Mouse (Mus musculus) stomach, embryonic 16.5 days (tissue): ENCODE data around the gene Edrf1. TPM values are rescaled to one million over a fixed set of nuclear protein-coding genes. Genes with fewer than 3 reads are reported as not detected.
A peak's percentile ranks its signal among the peaks of the same experiment; 100 is the strongest.

Experiments used
- ATAC-seq: fragments of 200-750 bp; cut with Nextera tagmentation; 2 replicates; pipeline ENCODE4 v1.8.0; 2017; ENCODE audit warnings: moderate number of reproducible peaks, moderate TSS enrichment; ENCODE audit not compliant: insufficient read depth, low FRiP score
- H3K27ac ChIP-seq: fragments of 300-500 bp; sonication (generic); 2 replicates; pipeline ENCODE4 v1.5.1; 2014; ENCODE audit warnings: low read length
- H3K27me3 ChIP-seq: fragments of 300-500 bp; sonication (generic); 2 replicates; pipeline ENCODE4 v1.6.1; 2014; ENCODE audit warnings: low read length, control low read depth, mixed read lengths; ENCODE audit not compliant: control insufficient read depth, insufficient read depth
- H3K36me3 ChIP-seq: fragments of 300-500 bp; sonication (generic); 2 replicates; pipeline ENCODE4 v1.6.1; 2014; ENCODE audit warnings: low read length; ENCODE audit not compliant: control insufficient read depth, insufficient read depth
- H3K4me1 ChIP-seq: fragments of 300-500 bp; sonication (generic); 2 replicates; pipeline ENCODE4 v1.6.1; 2014; ENCODE audit warnings: low read length, control low read depth, mixed read lengths; ENCODE audit not compliant: control insufficient read depth, insufficient read depth
- H3K4me2 ChIP-seq: fragments of 300-500 bp; sonication (generic); 2 replicates; pipeline ENCODE4 v1.6.1; 2014; ENCODE audit warnings: low read depth, low read length, mixed read lengths
- H3K4me3 ChIP-seq: fragments of 300-500 bp; sonication (generic); replicated peaks from 2 replicates; pipeline ENCODE4 v1.5.1; 2014; ENCODE audit warnings: mild to moderate bottlenecking, low read length
- H3K9ac ChIP-seq: fragments of 300-500 bp; sonication (generic); 2 replicates; pipeline ENCODE4 v1.6.1; 2014; ENCODE audit warnings: low read length
- H3K9me3 ChIP-seq: fragments of 300-500 bp; sonication (generic); replicated peaks from 2 replicates; pipeline ENCODE4 v1.6.1; 2016; ENCODE audit warnings: low read length, control low read depth; ENCODE audit not compliant: control insufficient read depth
- WGBS: fragments of 180-500 bp; shearing (Covaris S2); extraction: QIAGEN DNeasy Blood & Tissue Kit; methylation state at CpG from one replicate; pipeline ENCODE4 v1.1.7; 2014; 5-methylcytosine and 5-hydroxymethylcytosine counted together
- polyA plus RNA-seq: library from polyadenylated mRNA; unstranded; fragments of >200 nt; fragmentation: Nextera tagmentation; extraction: Ambion mirVana; gene quantifications from 2 replicates; pipeline ENCODE4 v1.2.1, GENCODE M21; 2015

Gene Edrf1
- polyA plus RNA-seq, 1 experiment from 2014 or later = 18.4 TPM

DNA sequence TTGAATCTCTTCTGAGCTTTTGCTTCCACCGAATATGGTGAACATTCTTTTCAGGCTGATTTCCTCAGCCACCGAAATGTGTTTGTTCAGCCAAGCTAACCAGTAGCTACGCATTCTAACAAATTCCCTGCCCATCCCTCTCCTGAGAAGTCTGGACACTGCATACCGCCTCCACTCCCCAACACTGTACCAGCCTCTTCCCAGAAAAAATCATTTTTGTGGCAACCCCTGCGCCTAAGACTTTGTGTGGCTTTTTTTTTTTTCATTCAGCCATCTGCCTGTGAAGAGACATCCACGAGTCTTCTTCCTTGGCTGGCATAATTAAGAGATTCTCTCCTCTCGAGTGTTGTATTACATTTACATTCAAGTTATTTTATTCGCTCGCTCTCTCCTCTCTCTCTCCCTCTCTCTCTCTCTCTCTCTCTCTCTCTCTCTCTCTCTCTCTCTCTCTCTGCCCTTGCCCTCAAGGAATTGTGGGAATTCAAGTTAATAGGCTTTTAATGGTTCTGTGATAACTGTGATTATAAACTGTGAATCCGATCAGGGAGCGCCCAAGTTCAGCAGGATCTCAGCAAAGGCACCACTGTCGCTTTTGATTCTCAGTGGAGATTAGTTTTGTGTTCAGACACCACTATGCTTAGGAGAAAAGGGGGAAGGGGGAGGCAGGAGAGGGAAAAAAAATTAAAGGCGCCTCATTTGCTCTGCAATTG, 28.6 kb upstream of the Edrf1 start:
- no peaks in the 10 kb centered on the region for H3K36me3 ChIP-seq
- no peaks in the 10 kb centered on the region for H3K4me1 ChIP-seq
- H3K4me3 ChIP-seq = no peak overlapping the region
- ATAC-seq = no peak
- H3K9me3 ChIP-seq = no peaks in the 10 kb centered on the region
- no peaks in the 10 kb centered on the region for H3K27me3 ChIP-seq
- 51% methylated on average over 13 of the region's 13 CpGs for WGBS
- no peak overlapping the region for H3K4me2 ChIP-seq
- H3K9ac ChIP-seq = no peak overlapping the region
- no peak overlapping the region for H3K27ac ChIP-seq

GRCm38 (mm10) chr7:133609585-133609984, 27.8 kb upstream of the Edrf1 start:
- Histone ChIP-seq H3K4me1 (no peaks in the 10 kb centered on the region), H3K9me3 (no peaks in the 10 kb centered on the region), H3K27me3 (no peaks in the 10 kb centered on the region), H3K4me2 (no peak overlapping the region), H3K4me3 (no peak overlapping the region), H3K27ac (no peak overlapping the region), H3K36me3 (no peaks in the 10 kb centered on the region), H3K9ac (no peak overlapping the region)
- ATAC-seq = no peak
- whole genome bisulfite sequencing = 72% methylated on average over 8 of the region's 8 CpGs

DNA sequence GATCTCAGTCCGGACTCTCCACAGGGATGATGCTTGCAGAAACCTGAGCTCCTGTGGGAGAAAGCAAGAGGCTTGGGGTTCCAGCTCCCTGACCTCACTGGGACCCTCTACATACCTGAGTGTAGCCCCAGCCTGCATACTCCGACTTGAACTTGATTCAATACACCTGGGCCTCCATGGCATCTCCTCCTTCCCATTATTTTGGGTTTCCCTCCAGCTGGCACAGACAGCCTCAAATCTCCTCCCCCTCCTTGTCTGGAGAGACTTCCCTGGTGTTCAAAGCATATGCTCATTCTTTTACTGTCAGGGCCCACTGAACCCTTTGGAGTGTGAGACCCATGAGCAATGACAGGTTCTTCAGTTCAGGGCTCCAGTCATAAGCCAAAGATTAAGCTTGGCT, 24.4 kb upstream of the Edrf1 start:
- Histone ChIP-seq H3K9ac (no peak overlapping the region), H3K4me1 (no peaks in the 10 kb centered on the region), H3K27me3 (no peaks in the 10 kb centered on the region), H3K9me3 (no peaks in the 10 kb centered on the region), H3K27ac (no peak overlapping the region), H3K4me2 (no peak overlapping the region), H3K4me3 (no peak overlapping the region), H3K36me3 (no peaks in the 10 kb centered on the region)
- 61% methylated on average over 2 of the region's 2 CpGs for WGBS
- no peak for ATAC-seq

GRCm38 (mm10) chr7:133620721-133621120, 16.6 kb upstream of the Edrf1 start:
- no peak overlapping the region for H3K4me3 ChIP-seq
- WGBS = 33% methylated on average over 11 of the region's 11 CpGs
- H3K27ac ChIP-seq = no peak overlapping the region
- H3K36me3 ChIP-seq = no peaks in the 10 kb centered on the region
- no peaks in the 10 kb centered on the region for H3K27me3 ChIP-seq
- H3K9ac ChIP-seq = peak overlapping the region; percentile 14; the same call in 1 of the 2 replicates
- H3K4me1 ChIP-seq = no peaks in the 10 kb centered on the region
- no peak for ATAC-seq
- H3K9me3 ChIP-seq = no peaks in the 10 kb centered on the region
- H3K4me2 ChIP-seq = peak overlapping the region; percentile 40

DNA sequence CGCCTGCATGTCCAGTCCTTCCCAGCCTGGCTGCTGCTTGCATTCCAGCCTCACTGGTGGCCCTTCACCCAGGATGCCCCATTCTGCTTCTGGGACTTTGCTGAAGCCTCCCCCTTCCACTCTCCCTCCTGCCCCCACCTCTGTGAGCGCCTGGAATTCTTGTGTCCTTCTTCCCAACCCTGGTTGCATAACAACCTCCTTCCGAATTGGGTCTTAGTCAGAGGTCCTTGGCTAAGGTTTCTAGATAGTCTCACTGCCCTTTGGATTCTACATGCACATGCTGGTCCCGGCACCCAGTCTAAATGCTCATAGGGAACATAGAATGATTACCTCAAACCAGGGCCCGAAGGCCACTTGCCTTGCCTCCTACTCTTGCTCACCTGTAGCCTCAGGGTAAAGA, 14.1 kb upstream of the Edrf1 start:
- no peak for ATAC-seq
- Histone ChIP-seq H3K27me3 (no peaks in the 10 kb centered on the region), H3K9me3 (no peaks in the 10 kb centered on the region), H3K27ac (no peak overlapping the region), H3K4me2 (no peak overlapping the region), H3K36me3 (no peaks in the 10 kb centered on the region), H3K4me3 (no peak overlapping the region), H3K9ac (no peak overlapping the region), H3K4me1 (no peaks in the 10 kb centered on the region)
- 77% methylated on average over 5 of the region's 5 CpGs for WGBS

DNA sequence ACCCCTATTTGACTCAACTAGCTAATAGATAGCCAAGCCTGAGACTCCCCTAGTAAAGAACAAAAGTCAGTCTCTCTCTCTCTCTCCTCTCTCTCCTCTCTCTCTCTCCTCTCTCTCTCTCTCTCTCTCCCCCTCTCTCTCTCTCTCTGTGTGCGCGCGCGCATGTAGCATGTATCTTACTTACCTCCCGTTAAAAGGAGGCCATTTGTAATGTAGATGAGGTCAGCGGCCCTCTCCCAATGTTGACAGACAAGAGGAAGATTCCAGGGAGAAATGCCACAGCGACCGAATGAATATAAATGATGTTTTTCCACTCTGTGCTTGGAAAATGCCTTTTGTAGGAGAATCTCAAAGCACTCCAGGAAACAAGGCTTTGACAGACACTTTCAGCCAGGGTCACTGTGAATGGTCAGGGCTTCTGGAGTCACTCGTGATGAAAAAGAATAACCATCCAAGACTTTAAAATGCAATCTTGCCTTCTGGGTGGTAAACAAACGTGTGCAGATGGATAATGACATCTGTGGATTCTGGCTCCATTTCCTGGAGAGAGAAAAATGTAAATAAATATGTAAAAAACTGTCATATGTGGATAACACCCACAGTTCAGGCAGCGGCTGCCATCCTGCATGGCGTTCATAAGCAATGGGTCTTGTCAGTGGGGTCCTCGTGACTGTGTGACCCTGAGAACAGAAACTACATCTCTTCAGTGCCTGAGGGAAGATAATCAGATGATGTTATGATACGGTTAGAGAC, 10.0 kb upstream of the Edrf1 start:
- Histone ChIP-seq H3K27ac (peak overlapping the region; percentile 2; the same call in 1 of the 2 replicates), H3K27me3 (no peaks in the 10 kb centered on the region), H3K4me2 (no peak overlapping the region), H3K4me3 (no peak overlapping the region), H3K36me3 (no peaks in the 10 kb centered on the region), H3K4me1 (no peaks in the 10 kb centered on the region), H3K9ac (no peak overlapping the region), H3K9me3 (no peaks in the 10 kb centered on the region)
- ATAC-seq = no peak
- 37% methylated on average over 14 of the region's 14 CpGs for WGBS

- no peaks in the 10 kb centered on the region for H3K4me1 ChIP-seq
- no peak overlapping the region for H3K4me3 ChIP-seq
- H3K9me3 ChIP-seq = no peaks in the 10 kb centered on the region
- no peaks in the 10 kb centered on the region for H3K27me3 ChIP-seq
- no peak overlapping the region for H3K27ac ChIP-seq
- 69% methylated on average over 5 of the region's 5 CpGs for WGBS
- no peak for ATAC-seq
- no peak overlapping the region for H3K4me2 ChIP-seq
- no peak overlapping the region for H3K9ac ChIP-seq
- no peaks in the 10 kb centered on the region for H3K36me3 ChIP-seq
Measured at GRCm38 (mm10) chr7:133630821-133631220, 6.5 kb upstream of the Edrf1 start.

GRCm38 (mm10) chr7:133632476-133632875, 4.9 kb upstream of the Edrf1 start:
- H3K4me2 ChIP-seq = no peak overlapping the region
- 22% methylated on average over 2 of the region's 2 CpGs for WGBS
- H3K4me3 ChIP-seq = no peak overlapping the region
- no peak for ATAC-seq
- no peak overlapping the region for H3K27ac ChIP-seq
- H3K27me3 ChIP-seq = no peaks in the 10 kb centered on the region
- H3K9ac ChIP-seq = no peak overlapping the region
- no peaks in the 10 kb centered on the region for H3K9me3 ChIP-seq
- no peaks in the 10 kb centered on the region for H3K4me1 ChIP-seq
- H3K36me3 ChIP-seq = no peaks in the 10 kb centered on the region

- Histone ChIP-seq H3K4me2 (no peak overlapping the region), H3K4me1 (peaks cover 7% of the 10 kb centered on the region), H3K9me3 (no peaks in the 10 kb centered on the region), H3K36me3 (no peaks in the 10 kb centered on the region), H3K4me3 (no peak overlapping the region), H3K27me3 (no peaks in the 10 kb centered on the region), H3K9ac (no peak overlapping the region), H3K27ac (peak overlapping the region; percentile 62)
- ATAC-seq = no peak
- 44% methylated on average over 10 of the region's 12 CpGs for WGBS
Measured at GRCm38 (mm10) chr7:133634932-133635650, 2.3 kb upstream of the Edrf1 start.
